Mouse (Mus musculus) kidney, postnatal 25 days (tissue): ENCODE data around the gene Rita1.

Experiments
- DNase-seq, 2 experiments: peaks; one replicate each; pipeline ENCODE4 v3.0.0; 2021; ENCODE audit warnings: mixed read lengths in 2 of 2

The Rita1 gene

DNA sequence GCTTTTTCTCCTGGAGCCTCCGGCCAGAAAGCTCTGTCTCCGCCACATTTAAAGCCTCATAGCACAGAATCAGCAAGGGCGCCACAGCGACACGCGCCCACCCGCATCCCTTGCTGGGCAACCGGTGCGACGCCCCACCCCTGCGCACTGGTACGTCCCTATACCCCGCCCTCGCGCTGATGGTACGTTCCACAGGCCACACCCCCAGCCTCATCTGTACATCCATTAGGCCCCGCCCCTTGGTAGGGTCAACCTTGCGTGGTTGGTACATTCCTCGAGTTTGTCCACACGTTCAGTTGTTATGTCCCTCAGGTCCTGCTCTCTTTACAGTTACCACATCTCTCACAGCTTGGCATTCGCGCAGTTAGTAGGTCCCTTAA, at the start of gene Rita1, which contains the start of gene Ddx54:
Gene Rita1, minus strand, starts transcription at position 148 of the 380 bp plus-strand sequence.
Gene Ddx54, plus strand, starts transcription at position 298 of the 380 bp plus-strand sequence.
- peak; percentile 98 to 100 for DNase-seq

DNA sequence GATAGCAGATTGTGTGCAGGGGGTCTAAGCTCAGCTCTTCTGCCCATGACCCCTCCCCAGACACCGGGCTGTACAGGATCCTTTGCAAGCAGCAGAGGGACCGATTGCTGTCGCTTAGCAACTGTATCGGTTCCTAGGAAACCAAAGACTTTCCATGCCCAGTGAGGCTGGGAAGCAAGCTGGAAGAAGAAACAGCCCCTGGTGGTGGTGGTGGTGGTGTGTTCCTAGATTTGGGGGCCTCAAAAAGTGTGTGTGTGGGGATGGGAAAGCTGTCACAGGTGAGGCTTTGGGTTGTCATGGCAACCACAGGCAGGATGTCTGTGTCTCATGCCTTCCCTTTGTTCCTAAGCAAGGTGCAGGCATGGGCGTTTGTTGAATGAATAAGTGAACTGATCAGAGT, 48.4 kb upstream of the Rita1 start:
- no peak for DNase-seq

DNA sequence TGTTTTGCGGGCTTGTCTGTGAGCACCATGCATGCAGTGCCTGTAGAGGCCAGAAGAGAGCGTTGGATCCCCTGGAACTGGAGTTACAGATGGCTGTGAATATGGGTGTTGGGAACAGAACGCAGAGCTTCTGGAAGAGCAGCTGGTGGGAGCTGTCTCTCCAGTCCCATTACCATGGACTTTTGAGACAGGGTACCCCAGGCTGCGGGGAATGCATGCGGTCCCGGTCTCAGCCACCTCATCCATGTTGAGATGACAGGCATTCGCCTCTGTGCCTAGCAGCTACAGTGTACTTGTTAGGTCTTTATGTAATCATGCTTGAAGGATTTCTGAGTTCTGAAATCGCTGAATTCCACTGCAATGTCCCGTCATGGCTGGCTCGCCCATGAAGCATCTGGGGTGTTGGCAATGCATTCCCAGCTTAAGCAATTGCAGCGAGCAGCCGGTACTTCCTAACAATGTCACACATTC, 43.9 kb upstream of the Rita1 start:
- no peak for DNase-seq

DNA sequence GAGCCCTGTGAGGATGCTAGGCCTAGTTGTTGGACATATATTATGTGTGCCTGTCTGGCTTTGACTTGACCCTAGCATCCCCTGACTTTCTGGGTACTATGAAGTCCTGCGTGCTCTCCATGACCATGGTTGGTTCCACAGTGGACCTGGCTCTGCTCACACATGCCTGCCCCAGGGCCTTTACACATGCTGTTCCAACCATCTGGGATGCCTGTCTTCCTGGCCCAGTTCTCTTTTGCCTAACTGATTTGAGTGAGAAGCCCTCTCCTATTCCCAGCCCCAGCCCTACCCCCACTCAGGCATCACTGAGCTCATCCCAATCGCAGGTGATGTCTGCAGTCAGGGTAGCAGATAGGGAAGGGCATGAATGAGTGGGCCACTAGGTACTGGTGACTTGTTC, 41.5 kb upstream of the Rita1 start:
- no peak for DNase-seq

DNA sequence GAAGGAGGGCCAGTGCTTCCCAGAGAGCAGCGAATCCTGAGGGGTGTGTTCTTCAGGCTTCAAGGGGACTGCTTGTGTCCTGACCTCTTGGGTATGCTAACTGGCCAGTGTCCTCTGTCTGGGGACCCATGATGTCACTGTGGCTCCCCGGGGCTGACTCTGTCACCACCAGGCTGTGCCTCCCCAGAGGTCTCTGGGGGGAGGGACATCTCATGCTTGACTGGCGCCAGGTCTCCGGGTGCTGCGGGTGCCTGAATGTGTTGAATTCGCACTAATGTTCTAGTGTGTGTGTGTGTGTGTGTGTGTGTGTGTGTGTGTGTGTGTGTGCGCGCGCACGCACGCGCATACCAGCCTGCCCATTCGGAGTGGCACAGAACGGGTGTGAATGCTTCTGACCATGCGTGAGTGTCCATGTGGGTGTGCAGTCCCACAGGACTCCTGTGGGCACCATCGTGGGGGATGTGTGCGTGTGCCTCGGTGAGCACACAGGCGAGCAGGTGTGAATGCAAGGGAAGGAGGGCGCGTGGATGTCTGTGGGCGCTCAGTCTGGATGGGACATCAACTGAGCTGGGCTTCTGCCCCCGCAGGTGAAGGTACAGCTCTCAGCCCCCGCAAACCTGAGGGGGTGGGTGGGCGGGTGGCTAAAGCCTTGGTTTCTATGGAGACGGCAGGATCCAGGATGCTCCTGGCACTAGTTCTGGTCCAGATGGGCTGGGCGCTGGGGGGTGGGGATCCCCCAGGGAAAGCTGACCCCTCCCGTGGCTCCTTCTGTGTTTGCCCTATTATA, 40.7 kb upstream of the Rita1 start:
- DNase-seq: no peak

DNA sequence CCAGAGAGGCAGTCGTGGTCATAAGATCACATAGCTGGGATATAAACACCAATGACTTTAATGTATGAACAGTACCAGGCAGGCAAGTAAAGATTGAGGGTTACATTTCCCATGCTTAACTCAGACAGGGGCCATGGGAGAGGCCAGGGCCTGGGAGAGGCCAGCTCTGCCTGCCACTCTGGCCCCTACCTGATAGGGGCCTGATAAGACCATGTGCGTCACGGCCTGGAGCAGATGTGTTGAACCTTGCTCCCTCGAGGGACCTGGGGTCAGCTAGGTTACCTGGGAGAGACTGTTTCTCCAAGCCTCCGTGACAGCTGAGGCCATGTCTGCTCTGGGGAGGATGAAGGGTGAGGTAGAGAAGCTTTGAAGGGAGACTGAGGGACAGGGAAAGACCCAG, 38.8 kb upstream of the Rita1 start:
- DNase-seq: no peak

DNA sequence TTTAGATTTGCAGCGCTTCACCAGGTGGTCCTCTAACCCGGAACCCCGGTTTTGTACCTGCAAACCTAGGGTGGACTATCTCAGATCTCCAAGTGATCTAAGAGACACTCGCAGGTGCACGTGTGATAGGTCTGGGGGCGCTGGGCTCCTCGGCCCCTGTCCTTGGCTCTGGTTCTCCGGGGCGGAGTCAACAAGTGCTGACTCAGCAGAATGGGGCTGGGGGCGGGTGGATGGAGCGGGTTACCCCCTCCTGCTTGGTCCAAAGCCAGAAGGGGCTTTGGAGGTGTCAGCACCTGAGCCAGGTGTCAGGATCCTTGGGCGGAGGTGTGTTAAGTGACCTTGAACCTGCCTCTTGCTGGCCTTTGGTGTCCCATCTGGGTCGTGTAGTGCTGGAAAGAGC, 37.5 kb upstream of the Rita1 start:
- no peak for DNase-seq

DNA sequence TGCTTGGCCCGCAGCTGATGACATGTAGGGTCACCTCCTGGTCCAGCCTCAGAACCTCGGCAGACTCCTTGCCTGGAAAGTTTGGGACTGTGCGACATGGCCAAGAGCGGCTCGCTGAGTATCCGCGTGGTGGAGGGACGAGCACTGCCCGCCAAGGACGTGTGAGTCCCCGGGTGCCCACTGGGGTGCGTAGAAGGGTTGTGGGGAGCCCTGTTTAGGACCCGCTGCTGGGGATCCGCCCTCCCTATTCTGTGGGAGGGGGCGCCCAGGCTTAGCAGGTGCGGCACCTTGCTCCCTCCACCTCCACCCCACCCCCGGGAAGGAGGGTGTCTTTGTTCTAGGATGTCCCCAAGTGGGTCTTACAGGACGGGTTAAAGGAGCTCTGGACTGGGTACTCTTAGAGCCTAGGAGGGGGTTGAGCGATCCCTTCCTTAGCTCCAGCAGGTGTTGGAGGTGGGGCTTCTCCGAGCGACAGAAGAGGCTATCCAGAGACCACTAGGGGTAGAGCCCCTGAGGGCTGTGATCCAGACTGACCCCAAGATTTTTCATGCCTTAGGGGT, 37.1 kb upstream of the Rita1 start:
- no peak for DNase-seq

DNA sequence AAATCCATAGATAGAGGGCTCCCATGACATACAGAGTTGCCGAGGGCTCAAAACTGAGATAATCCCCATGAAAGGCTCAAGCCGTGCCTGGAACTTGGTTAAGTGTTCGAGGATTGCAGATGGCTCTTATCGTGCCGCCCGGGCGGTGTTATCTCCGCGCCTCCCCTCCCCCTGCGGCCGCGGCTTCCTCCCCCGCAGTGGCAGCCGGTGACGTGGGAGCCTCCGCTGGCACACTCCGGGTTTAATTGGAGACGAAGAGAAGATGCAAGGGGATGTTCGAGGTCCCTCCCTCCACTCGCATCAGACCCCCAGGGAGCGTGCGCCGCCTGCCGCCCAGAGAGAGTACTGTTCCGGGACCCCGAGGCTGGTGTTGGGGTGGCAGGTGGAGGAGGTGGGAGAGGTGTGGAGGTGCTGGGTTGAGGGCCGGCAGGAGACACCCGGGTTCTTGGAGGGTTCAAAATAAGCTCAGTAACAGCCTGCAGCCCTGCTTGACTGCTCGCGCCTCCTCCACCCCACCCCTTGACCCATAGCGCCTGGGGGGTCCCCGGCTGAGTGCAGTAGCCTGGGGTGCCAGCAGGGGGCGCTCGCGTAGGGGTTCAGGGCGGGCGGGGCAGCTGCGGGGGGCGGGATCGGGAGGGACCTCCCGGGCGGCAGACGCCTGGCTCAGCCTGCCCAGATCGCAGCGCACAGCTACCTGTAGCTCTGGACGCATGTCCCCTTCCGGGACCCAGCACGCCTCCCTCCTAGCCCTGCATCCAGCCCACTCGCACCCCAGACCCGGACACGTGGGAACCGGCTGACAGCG, 36.4 kb upstream of the Rita1 start, which contains the start of gene Rasal1:
Gene Rasal1, plus strand, starts transcription at position 244 of the 805 bp plus-strand sequence.
- peak; percentile 19 to 67 for DNase-seq

DNA sequence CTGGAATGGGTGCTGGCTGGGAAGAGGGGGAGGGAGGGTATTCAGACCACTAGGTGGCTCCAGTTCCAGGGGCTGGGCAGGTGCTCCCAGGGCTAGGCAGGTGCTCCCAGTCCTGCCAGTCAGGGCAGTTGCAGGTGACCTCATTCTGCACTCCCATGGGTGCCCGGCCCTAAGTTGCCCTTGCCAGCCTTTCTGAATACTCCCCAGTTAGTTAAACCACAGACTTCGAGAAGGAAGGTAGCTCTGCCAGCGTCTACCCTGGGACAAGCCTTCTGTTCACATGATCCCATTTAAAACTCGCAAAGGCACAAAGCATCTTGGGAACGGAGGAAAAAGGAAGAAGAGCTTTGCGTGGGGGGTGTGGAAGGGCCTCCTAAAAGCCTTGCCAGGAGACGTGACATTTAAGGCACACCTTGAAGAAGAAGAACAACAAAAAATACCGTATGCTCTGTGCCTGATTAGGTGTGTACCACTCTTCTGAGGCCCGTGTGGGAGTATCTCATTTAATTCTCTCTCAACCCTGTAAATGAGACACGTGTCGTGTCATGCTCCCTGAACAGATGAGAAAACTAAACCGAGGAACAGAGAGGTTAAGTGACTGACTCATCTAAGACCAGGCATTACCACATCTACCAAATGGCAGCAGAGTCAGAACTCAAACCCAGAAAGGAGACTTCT, 35.6 kb upstream of the Rita1 start:
- peak; percentile 25 to 71 for DNase-seq

DNA sequence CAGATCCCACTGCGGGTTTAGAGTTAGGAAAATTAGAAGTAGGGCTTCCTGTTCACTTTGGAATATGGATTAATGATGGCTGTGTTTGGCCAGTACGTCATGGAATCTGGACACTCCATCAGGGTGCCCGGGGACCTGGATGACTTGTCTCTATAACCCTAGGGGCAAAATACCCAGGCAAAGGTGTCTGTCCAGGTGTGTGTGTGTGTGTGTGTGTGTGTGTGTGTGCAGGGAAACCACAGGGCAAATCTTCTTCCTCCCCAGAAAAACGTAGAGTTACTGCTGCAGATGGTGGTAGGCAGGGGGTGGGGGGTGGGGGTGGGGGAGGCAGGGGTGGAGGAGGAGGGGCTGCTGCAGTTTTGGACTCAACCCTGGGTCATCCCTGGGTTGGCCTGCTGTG, 35.0 kb upstream of the Rita1 start:
- DNase-seq: no peak

DNA sequence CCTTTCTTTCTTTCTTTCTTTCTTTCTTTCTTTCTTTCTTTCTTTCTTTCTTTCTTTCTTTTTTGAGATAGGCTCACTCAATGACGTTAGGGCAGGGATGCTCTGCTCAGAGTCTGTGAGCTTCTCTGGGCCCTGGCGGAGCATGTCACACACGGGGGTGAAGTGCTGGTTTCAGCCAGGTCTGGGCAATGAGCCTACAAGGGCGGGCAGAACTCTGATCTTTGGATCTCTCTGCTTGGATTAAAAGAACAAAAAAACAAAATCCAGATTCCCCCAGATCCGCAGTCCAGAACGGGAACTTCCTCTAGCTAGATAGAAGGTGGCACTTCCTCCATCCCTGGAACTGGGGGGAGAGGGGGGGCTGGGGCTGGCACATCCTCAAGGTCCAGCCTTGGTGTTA, 33.5 kb upstream of the Rita1 start:
- peak; percentile 75 to 86 for DNase-seq

DNA sequence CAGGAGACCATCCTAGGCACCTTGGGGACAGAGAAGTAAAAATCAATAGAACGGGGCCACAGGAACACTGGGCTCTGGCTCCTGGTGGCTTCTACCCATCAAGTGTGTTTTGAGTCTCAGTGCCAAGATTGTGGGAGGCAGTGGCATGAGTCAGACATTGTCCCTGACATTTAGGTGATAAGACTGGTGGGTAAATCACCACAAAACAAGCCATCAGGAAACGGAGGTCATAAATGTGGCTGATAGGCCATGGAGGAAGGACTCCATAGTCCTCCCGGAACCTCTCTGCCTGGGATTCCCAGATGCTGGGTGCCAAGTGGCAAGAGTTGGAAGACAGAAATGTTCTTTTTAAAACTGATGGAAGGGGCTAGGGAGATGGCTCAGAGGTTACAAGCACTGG, 31.8 kb upstream of the Rita1 start:
- DNase-seq: no peak

DNA sequence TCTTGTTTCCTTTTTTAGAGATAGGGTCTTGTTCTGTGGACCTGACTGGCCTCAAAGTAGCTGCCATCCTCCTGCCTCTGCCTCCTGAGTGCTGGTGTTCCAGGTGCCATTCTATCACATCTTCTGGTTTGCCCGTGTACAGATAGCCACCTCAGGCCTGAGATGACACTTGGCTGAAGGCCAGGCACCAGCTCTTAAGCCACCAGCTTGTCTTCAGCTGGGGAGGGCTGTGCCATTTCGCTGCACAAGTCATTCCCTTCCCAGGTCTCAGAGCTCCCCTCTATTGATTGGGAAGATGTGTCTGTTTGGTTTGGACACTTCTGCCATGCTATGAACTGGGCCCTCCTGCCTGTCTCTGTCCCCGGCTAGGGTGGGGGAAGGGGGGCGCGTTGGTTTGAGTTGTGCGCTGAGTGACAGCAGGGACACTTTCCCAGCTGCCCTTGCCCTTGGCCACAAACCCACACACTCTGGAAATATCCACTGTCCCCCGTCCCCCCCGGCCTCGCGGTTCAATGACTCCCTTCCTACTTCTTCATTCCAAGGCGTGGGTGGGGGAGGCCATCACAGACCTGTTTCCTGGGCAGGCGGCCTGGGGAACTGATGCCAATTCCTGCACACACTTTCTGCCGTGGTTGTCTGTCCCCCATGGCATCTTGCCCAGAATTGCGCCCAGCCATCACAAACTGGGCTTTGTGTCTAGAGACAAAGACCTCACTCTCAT, 31.1 kb upstream of the Rita1 start:
- peak; percentile 58 to 75 for DNase-seq

DNA sequence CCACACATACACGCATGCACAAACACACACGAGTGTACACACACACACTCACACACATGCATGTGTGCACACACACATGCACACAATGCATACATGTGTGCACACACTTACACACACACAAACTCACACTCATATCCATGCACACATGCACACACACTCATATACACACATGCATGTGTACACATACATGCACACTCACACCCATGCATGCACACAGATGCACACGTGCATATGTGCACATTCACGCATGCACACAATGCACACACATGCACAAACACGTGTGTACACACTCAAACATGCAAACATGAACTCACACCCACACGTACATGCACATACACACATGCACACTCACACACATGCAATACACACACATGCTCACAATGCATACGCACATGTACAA, 27.7 kb upstream of the Rita1 start:
- DNase-seq: no peak

DNA sequence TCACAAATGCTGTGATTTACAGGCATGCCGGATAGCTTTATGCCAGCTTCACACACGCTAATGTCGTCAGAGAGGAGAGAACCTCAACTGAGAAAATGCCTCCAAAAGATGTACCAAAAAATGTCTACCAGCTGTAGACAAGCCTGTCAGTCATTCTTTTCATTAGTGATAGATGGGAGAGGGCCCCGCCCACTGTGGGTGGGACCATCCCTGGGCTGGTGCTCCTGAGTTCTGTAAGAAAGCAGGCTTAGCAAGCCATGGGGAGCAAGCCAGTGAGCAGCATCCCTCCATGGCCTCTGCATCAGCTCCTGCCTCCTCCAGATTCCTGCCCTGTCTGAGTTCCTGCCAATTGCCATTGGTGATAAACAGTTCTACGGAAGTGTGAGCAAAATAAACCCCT, 23.2 kb upstream of the Rita1 start:
- DNase-seq: peak in 1 of 2 experiments; percentile 19

DNA sequence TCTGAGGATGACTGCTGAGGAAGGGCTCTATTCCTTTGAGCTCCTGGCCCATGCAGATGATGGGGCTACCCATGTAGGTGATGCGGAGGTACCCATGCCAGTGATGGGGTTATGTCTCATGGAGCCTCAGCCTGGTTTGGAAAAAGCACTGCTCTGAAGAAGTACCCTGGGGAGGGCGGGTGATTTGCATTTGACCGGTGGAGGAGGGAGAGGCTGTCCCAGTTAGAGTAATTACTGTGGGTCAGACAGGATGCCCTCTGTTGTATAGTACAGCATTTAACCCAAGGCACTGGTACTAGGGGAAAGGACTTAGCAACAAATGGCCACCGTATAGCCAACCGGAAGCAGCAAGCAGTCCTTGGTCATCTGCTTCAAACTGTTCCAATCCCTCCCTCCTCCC, 22.5 kb upstream of the Rita1 start:
- no peak for DNase-seq

DNA sequence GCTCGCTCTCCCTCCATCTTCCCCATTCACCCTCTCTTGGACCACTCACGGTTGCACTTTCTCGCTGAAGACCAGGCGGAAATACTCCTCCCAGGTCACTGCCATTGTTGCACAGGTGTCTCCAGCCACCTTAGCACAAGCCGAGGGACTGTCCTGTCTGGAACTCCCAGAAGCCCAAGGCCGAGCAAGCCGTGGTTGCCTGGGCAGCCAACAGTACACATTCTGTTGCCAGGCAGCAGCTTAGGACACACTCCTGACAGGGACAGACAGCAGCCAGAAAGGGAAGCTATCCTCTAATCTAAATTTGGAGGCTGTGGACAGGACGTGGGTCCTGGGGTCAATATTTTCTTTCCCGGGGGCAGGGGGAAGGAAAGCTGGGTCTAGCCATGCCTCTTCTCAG, 21.7 kb upstream of the Rita1 start, which contains the start of gene Cfap73:
Gene Cfap73, minus strand, starts transcription at position 105 of the 400 bp plus-strand sequence.
- no peak for DNase-seq

DNA sequence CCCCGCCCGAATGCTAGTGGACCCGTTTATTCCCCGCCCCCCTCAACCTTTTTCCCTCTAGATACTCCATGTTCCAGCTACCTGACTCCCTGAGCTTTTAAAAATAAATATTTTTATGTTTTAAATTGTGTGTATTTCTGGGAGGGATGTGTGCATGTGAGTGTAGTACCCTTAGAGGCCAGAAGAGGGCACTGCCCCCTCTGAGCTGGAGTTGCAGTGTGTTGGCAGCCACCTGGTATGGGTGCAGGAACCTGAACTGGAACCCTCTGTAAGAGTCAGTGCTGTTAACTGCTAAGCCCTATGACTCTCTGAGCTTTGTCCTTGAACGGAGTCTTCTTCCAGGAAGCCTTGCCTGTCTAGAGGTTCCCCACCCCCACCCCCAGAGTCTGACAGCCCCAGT, 19.5 kb upstream of the Rita1 start:
- no peak for DNase-seq

DNA sequence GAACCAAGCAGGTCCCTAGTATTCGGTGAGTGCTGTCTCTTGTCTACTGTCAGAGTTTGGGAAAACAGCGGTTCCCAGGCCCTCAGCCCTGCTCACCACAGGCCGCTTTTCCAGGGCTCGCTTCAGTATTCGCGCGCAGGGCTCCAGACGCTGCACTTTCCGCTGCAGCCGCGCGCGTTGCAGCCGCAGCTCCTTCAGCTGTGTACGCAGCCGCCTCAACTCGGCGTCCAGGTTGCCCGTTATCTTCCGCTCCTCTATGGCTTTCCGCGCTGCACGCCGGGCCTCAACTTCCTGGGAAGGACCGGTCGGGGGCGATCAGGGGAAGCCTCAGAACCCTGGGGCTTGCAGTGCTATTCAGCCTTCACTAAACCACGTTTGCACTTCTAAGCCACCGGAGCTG, 18.7 kb upstream of the Rita1 start:
- no peak for DNase-seq

DNA sequence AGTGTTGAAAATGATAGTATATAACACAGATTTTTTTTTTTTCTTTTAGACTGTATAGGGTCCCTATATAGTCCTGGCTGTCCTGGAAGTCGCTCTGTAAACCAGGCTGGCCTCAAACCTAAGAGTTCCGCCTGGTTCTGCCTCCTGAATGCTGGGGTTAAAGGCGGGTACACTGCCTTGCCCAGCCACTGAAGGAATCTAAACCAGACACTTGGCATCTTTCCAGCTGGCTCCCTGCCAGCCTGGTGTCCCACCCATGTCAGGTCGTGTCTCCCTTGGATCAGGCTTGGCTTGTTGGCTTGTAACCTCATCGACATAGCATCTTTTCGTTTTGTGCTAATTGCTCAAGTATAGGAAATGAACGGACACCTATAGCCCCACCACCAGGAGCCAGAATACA, 16.2 kb upstream of the Rita1 start:
- peak in 1 of 2 experiments; percentile 49 for DNase-seq
